Mouse (Mus musculus): ENCODE measurements at regions not wholly inside any gene's neighbourhood (a gene's known extent, or its start where the extent isn't known, plus 50 kb on each side); places are given as distances from the start of the nearest gene placed in this dataset.

DNA sequence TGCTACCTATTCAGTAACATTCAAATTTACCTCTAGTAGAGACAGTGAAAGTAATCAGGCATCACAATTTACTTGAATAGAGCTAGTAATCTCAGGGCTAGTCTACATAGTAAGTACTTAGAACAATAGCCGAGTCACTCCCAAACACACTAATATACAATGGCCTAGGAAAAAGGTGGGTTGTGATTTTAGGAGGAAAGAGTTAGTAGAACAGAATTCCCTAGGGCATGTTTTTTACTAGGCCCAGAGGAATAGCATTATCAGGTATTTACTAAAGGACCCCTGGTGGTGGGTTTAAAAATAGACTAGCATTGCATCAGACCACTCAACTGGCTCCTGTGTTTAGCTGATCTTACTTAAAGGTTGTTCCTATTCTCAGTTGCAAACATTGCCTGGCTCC lies 535.8 kb downstream of the Mat2b start:
- peak; percentile 60 for DNase-seq (ENCODE audit: low read depth, low spot score)

GRCm38 (mm10) chr11:40149312-40149711 lies 545.7 kb downstream of the Mat2b start:
- DNase-seq (ENCODE audit: low read depth, low spot score) = peak; percentile 24

GRCm38 (mm10) chr11:40137803-40138202 lies 557.2 kb downstream of the Mat2b start:
- DNase-seq (ENCODE audit: low read depth, low spot score) = no peak

GRCm38 (mm10) chr11:40102613-40103012 lies 592.4 kb downstream of the Mat2b start:
- no peak for DNase-seq (ENCODE audit: low read depth, low spot score)

GRCm38 (mm10) chr11:40074317-40074716 lies 620.7 kb downstream of the Mat2b start:
- DNase-seq (ENCODE audit: low read depth, low spot score) = no peak

- DNase-seq (ENCODE audit: low read depth, low spot score) = peak; percentile 85
Measured at GRCm38 (mm10) chr11:40050503-40050902, 644.5 kb downstream of the Mat2b start.

GRCm38 (mm10) chr11:40027511-40027910 lies 667.5 kb downstream of the Mat2b start:
- no peak for DNase-seq (ENCODE audit: low read depth, low spot score)

DNA sequence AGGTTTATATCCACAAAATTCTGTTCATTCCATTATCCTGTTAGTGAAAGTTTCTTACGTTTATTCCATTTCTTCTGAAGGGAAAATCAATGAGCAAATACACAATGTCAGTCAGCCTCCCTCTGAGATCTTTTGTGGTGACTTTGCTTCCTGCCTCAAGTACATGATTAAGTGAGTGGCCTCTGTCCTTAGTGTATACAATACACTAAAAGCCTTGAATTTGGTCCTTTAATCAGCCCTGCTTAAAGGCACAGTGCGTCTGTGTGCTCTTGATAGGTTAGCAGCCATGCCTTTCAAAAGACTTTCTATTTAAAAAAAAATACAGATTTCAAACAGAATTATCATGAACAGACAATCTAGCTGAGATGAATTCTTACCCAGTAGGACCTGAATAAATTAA lies 695.5 kb downstream of the Mat2b start:
- no peak for DNase-seq (ENCODE audit: low read depth, low spot score)

DNA sequence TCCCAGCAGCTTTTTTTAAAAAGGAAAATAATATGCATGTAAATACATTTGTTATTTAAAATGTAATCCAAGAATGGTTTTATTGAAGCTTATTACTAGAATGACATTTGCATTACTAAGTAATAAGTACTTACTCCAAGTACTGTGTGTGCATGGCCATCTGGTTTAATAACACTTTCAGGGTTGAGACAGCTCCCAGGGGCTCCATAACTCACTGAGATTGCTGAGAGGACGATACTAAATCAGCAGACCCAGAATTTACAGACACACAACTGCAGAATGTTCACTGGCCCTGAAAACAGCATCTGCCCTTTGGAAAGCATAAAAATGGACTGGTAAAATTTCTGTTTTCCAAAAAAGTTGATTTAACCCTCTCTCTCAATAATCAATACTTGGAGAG lies 696.4 kb downstream of the Mat2b start:
- DNase-seq (ENCODE audit: low read depth, low spot score) = no peak

DNA sequence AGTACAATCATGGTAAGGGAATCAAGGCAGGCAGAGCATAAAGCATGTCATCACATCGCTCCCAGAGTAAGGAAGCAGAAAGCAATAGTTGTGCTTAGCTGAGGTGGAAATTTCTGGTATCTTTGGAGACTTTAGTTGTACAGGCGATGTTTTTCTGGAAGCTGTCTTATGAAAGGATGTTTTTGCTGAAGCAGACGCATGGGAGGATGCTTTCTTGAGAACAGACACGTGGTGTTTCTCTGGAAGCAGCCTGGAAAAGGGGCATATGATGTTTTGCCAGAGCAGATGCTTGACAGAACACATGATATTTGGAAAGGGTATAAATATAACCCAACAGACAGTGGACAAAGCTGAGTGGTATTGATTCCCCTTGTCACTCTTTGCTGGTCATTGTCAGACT lies 722.4 kb downstream of the Mat2b start:
- no peak for DNase-seq (ENCODE audit: low read depth, low spot score)

- no peak for DNase-seq (ENCODE audit: low read depth, low spot score)
Measured at GRCm38 (mm10) chr11:39963705-39964104, 731.3 kb downstream of the Mat2b start.

- DNase-seq (ENCODE audit: low read depth, low spot score) = no peak
Measured at GRCm38 (mm10) chr11:39954426-39954825, 740.6 kb downstream of the Mat2b start.

DNA sequence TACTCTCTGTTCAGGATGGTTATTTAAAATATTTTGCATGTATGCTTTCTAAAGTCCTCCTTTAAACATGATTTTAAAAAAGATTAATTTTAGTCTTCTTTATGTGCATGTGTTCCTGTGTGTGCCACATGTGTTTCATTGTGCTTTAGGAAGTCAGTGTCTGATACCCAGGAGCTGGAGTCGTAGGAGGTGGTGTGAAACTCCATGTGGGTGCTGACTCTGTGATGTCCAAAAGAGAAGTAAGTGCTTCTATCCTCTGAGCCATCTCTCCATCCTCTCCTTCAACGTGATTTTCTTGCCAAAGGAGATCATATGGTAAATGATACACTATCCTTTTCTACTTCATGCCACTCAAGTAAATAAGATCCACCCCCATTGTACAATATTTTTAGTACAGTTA lies 750.8 kb downstream of the Mat2b start:
- no peak for DNase-seq (ENCODE audit: low read depth, low spot score)

DNA sequence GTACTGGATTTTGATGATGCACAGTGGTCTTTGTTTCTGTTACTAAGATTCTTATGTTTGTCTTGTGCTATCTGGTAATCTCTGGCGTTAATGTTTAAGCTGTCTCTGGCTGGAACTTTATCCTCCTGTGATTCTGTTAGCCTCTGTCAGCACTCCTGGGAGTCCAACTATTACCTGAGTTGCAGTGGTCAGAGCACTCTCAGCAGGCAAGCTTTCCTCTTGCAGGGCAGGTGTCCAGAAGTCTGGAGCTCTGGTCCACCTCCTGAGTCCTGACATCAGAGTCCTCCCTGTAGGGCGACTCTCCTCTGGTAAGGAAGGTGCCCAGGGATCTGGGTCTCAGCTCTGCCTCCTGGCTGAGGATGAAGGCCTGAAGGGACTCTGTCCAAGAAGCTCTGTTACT lies 760.8 kb downstream of the Mat2b start:
- no peak for DNase-seq (ENCODE audit: low read depth, low spot score)

DNA sequence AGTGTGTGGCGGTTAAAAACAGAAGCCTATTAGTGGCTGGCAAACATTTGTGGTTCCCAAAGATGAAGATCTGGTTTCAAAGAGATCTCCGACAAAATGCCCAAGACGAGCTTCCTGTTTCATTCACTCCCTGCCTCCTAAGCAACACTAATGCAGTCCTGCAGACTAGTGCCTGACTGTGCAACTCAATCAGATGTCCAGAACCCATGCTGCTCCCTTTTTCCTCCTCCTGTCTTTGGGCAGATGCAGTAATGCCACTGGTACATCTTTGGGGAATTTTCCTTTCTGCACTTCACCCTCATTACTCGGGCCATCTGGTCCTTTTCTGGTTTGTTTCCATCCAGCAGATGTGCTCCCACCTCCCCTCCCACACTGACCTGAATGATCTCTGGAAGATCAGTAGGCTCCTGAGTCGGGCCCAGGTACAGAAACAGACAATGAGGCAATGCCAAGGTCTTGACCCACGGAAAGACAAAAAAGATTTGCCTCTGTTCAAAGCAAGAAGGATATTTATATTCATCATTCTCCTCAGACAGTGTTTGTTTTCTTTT lies 771.0 kb downstream of the Mat2b start:
- DNase-seq (ENCODE audit: low read depth, low spot score) = no peak

DNA sequence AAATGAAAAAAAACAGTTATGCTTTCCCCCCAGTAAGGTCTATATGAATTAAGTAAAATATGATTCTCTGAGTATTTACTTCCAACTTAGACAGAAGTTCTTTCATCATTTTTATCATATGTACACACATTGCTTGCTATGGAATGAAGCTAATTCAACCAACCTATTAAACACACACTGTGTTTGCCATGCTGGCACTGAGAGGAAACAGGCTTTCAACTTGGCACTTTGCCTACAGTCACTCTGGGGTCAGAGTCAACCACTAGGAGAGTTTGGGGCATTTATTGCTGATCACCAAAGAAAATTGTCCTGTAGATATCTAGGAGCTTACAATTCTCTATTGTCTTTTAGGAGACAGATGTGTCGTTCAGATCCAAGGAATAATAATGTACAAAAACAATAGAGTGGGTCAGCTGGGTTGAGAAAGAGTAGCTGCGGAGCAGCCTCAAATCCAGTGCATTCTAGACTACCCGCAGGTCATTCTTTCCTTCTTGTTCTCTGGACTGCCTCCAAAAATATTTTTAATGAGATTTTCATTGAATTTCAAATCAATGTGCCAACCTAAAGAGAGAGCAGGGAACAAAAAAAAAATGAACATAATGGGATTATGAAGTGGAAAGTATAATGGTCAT lies 777.2 kb downstream of the Mat2b start:
- no peak for DNase-seq (ENCODE audit: low read depth, low spot score)

DNA sequence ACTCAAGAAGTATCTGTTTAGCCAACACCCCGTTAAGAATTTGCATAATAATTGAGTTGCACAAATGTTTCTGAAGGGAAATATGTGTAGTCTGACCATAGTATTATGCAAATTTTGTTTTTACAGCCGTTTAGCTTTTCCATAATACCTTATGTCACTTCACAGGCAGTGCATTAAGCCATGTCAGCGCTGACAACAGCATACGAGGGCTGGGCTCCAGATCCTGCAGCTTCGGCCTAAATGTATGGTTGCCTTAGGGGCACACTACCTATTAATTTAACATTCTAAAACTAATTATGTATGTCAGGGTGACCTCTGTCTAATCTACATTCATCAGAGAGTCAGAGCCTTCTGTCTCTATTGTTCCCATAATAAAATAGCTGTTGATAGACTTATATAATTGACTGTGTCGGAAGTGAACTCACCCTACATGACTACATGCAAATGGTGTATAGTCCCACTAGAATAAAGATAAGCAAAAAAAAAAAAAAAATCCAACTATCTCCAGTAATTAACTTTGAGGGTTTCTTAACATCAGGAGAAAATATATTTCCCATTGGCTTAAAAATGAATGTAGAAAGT lies 795.3 kb downstream of the Mat2b start:
- no peak for DNase-seq (ENCODE audit: low read depth, low spot score)

- no peak for DNase-seq (ENCODE audit: low read depth, low spot score)
Measured at GRCm38 (mm10) chr11:39883305-39883704, 811.7 kb downstream of the Mat2b start.

GRCm38 (mm10) chr11:39868451-39868979 lies 826.5 kb downstream of the Mat2b start:
- no peak for DNase-seq (ENCODE audit: low read depth, low spot score)
